Mouse (Mus musculus) heart, postnatal 0 days (tissue): ENCODE measurements around the gene Gm49354. TPM values are rescaled to one million over a fixed set of nuclear protein-coding genes. Genes with fewer than 3 reads are reported as not detected.
A peak's percentile ranks its signal among the peaks of the same experiment; 100 is the strongest.
"Not testable (repeated sequence)": the region's sequence is repeated elsewhere in the genome, so short reads cannot be mapped to it uniquely, and the experiment has no call there.

Experiments used
- ATAC-seq: fragments of 200-750 bp; cut with Nextera tagmentation; 2 replicates; pipeline ENCODE4 v1.8.0; 2017; ENCODE audit warnings: low read depth, moderate number of reproducible peaks, moderate library complexity; ENCODE audit not compliant: insufficient read depth
- DNase-seq: peaks from one replicate; pipeline ENCODE4 v3.0.0-alpha.2; 2016; ENCODE audit warnings: low spot score
- H3K27ac ChIP-seq: fragments of 300-500 bp; sonication (generic); 2 replicates; pipeline ENCODE4 v1.5.1; 2014; ENCODE audit warnings: low read depth, mild to moderate bottlenecking
- H3K27me3 ChIP-seq: fragments of 300-500 bp; sonication (generic); 2 replicates; pipeline ENCODE4 v1.6.1; 2014; ENCODE audit warnings: low read length, mixed read lengths; ENCODE audit not compliant: control insufficient read depth, insufficient read depth
- H3K36me3 ChIP-seq: fragments of 300-500 bp; sonication (generic); replicated peaks from 2 replicates; pipeline ENCODE4 v1.6.1; 2014; ENCODE audit warnings: low read length, mixed read lengths; ENCODE audit not compliant: control insufficient read depth, insufficient read depth
- H3K4me1 ChIP-seq: fragments of 300-500 bp; sonication (generic); 2 replicates; pipeline ENCODE4 v1.6.1; 2014; ENCODE audit warnings: antibody characterized with exemption; ENCODE audit not compliant: control insufficient read depth, insufficient read depth
- H3K4me2 ChIP-seq: fragments of 300-500 bp; sonication (generic); 2 replicates; pipeline ENCODE4 v1.6.1; 2014; ENCODE audit warnings: low read depth, mild to moderate bottlenecking, low read length, moderate library complexity
- H3K4me3 ChIP-seq: fragments of 300-500 bp; sonication (generic); 2 replicates; pipeline ENCODE4 v1.5.1; 2014; ENCODE audit warnings: low read depth, low read length
- H3K9ac ChIP-seq: fragments of 300-500 bp; sonication (generic); replicated peaks from 2 replicates; pipeline ENCODE4 v1.6.1; 2014; ENCODE audit warnings: low read depth, low read length, mixed read lengths
- H3K9me3 ChIP-seq: fragments of 300-500 bp; sonication (generic); replicated peaks from 2 replicates; pipeline ENCODE4 v1.6.1; 2016; ENCODE audit warnings: low read length; ENCODE audit not compliant: control insufficient read depth
- CTCF ChIP-seq: IDR thresholded peaks from 2 replicates; pipeline ENCODE4 v1.5.1; 2016; ENCODE audit warnings: antibody characterized with exemption, control low read depth, low read depth
- EP300 ChIP-seq: IDR thresholded peaks from 2 replicates; pipeline ENCODE4 v1.6.1; 2016; ENCODE audit warnings: antibody characterized with exemption, low read depth
- WGBS: fragments of 180-500 bp; shearing (Covaris S2); extraction: QIAGEN DNeasy Blood & Tissue Kit; methylation state at CpG from one replicate; pipeline ENCODE4 v1.1.7; 2014; 5-methylcytosine and 5-hydroxymethylcytosine counted together
- polyA plus RNA-seq: library from polyadenylated mRNA; unstranded; fragments of >200 nt; fragmentation: Nextera tagmentation; extraction: Ambion mirVana; gene quantifications from 2 replicates; pipeline ENCODE4 v1.2.1, GENCODE M21; 2015
- total RNA-seq: library from RNA; depleted of rRNA; stranded (reverse); fragments of >200 nt; gene quantifications from 2 replicates; pipeline ENCODE4 v1.2.3, GENCODE M21; 2014; ENCODE audit warnings: low replicate concordance

The Gm49354 gene
- total and polyA plus RNA-seq, 2 experiments from 2014 or later = not detected

DNA sequence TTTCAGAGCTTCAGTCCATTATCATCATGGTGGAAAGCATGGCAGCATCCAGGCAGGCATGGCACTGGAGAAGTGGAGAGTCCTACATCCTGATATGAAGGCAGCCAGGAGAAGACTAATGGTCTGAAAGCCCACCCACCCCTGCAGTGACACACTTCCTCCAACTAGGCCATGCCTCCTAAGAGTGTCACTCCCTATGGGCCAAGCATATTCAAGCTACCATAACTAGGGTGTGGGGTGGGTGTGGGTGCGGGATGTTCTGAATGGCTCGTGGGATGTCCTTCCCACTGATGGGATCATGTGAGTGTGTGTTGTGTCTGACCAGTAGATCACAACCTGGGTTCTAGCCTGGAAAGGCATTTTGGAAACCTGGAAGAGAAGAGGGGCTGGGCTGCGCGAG is 48.1 kb downstream of the Gm49354 start:
- ATAC-seq (no peak), DNase-seq (no peak)
- no peaks in the 10 kb centered on the region for H3K36me3 ChIP-seq
- H3K27ac ChIP-seq = no peak overlapping the region
- 73% methylated on average over 4 of the region's 4 CpGs for WGBS
- no peak overlapping the region for H3K4me3 ChIP-seq
- no peak overlapping the region for H3K9ac ChIP-seq
- H3K4me1 ChIP-seq = no peaks in the 10 kb centered on the region
- no peaks in the 10 kb centered on the region for H3K27me3 ChIP-seq
- no peak for TF ChIP-seq EP300
- no peak for TF ChIP-seq CTCF
- H3K4me2 ChIP-seq = no peak overlapping the region
- no peaks in the 10 kb centered on the region for H3K9me3 ChIP-seq

DNA sequence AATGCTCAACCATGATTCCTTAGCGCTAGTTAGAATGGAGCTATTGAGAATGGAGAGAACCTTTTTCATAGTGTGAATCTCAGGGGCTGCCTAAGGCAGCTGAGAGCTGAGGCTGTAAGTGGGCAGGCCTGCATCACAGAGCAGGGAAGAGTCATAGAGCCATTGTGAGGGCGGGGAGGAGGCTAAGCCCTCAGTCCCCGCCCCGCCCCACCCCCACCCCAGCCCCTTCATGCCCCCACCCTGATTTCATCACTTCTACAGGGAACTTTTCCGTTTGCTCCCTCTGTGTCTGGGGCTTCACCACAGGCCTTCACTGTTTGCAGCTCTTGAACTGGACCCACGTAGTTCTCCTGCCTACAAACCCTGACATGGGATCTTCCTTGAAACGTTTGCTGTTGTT is 50.4 kb downstream of the Gm49354 start, which contains the start of gene Spata31d1d:
Gene Spata31d1d (minus strand): TSS at position 101 of the 400 bp plus-strand sequence.
- Histone ChIP-seq H3K27ac (no peak within 1 kb of the TSS), H3K9ac (no peak within 1 kb of the TSS), H3K4me3 (no peak within 1 kb of the TSS), H3K4me1 (no peaks in the 10 kb centered on the region), H3K27me3 (0 out of 2 replicates have a peak, but pooled peaks cover under 1% of the 10 kb centered on the region), H3K9me3 (no peaks in the 10 kb centered on the region), H3K36me3 (no peaks in the 10 kb centered on the region), H3K4me2 (no peak within 1 kb of the TSS)
- ATAC-seq (no peak), DNase-seq (no peak)
- WGBS = 37% methylated on average over 7 of the region's 7 CpGs
- TF ChIP-seq EP300 (no peak), CTCF (no peak)

DNA sequence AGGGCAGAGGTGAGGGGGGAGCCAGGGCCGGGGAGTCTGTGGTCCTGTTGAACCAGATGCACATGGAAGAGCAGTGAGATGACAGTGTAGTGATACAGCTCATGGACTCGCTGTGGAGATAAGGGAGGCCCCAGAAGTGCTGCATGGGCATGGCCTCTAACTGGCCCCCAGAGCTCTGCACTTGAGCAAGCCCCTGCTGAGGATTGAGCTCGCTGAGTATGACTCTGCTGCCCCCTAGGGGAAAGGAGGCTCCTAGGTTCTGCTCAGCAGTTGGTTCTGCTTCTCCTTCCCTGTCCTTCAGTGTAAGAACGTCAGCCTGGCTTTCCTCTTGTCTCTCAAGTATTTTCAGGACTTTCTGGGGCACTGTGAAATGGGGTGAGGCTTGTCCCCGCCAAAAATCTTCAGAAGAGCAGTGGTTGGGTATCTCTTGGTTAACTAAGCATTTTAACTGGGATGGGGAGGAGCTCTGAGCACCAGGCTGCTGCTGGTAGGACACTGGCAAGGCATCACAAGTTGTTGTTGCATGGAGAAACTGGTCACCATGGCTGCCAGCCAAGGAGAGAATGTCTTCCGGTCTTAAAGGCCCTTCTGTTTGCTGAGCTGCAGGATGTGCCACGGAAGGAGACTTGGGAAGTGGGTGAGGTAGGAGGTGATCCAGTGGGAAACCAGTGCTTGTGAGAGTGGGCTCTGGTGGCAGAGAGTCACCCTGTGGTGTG is 53.5 kb downstream of the Gm49354 start:
- WGBS = 15% methylated on average over 7 of the region's 7 CpGs
- ATAC-seq = peak; percentile 87
- H3K9ac ChIP-seq = no peak overlapping the region

DNA sequence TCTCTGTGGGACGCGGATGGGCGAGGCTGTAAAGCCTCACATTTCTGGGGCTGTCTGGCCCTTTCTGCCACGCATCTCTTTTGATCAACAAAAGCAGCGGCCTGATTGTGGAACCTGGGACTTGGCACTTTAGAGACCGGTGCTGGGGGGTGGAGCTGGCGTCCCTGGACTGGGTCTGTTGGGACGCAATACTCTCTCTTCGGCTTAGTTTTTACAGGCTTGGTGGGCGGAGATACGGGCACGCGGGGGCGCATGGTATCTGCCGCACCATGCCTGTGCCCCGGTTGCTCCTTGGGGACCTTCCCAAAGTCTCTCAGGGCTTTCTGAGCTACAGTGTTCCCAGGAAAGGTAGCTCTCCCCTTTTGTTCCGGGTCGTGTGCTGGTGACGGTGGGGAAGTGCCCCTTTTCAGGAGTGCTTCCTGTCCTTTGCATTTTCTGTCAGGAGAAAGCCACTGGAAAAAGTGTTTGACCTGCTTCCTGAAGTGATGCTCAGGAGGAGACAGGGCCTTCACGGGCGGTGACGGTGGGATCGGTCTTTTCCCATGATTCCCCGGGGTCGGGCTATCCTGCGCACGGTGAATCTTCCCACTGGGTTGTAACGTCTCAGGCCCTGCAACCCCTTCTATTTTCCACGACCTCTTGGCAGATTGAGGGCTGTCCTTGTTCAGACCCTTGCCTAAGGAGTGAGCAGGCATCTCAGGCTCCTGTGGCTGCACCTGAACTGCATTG is 55.7 kb downstream of the Gm49354 start:
- Histone ChIP-seq H3K4me1 (no peaks in the 10 kb centered on the region; the same call in 1 of the 2 replicates), H3K36me3 (no peaks in the 10 kb centered on the region), H3K4me3 (peak overlapping the region; percentile 6; the same call in 1 of the 2 replicates), H3K9ac (0 out of 2 replicates have a peak overlapping the region, but pooled peaks have one; percentile 19), H3K27me3 (0 out of 2 replicates have a peak, but pooled peaks cover 3% of the 10 kb centered on the region), H3K4me2 (peak overlapping the region; percentile 42), H3K9me3 (no peaks in the 10 kb centered on the region), H3K27ac (no peak overlapping the region)
- TF ChIP-seq CTCF (no peak), EP300 (no peak)
- ATAC-seq = no peak
- DNase-seq = no peak
- 25% methylated on average over 29 of the region's 29 CpGs for WGBS

More for the DNA sequence above, 53.5 kb downstream of the Gm49354 start:
- Histone ChIP-seq H3K4me3 (no peak overlapping the region), H3K27me3 (0 out of 2 replicates have a peak, but pooled peaks cover 3% of the 10 kb centered on the region), H3K4me1 (no peaks in the 10 kb centered on the region; the same call in 1 of the 2 replicates), H3K36me3 (no peaks in the 10 kb centered on the region), H3K9me3 (no peaks in the 10 kb centered on the region), H3K4me2 (no peak overlapping the region), H3K27ac (no peak overlapping the region)
- DNase-seq = peak; percentile 89
- no peak for TF ChIP-seq EP300
- TF ChIP-seq CTCF = peak; percentile 98

DNA sequence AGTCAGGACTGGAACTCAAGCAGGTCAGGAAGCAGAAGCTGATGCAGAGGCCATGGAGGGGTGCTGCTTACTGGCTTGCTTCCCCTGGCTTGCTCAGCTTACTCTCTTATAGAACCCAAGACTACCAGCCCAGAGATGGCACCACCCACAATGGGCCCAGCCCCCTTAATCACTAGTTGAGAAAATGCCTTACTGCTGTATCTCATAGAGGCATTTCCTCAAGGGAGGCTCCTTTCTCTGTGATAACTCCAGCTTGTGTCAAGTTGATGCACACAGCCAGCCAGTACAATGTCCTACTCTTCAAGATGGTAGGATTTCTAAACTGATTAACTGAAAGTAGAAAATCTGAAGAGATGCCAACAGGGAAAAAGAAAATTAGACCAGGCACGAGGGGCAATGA is 60.0 kb downstream of the Gm49354 start:
- not testable (repeated sequence) for H3K27ac ChIP-seq, H3K9ac ChIP-seq, H3K4me3 ChIP-seq, H3K4me2 ChIP-seq, H3K36me3 ChIP-seq, DNase-seq, H3K4me1 ChIP-seq, ATAC-seq, H3K27me3 ChIP-seq, H3K9me3 ChIP-seq
- WGBS = 67% methylated on average over 1 of the region's 1 CpGs
